Mouse (Mus musculus) embryonic facial prominence, embryonic 11.5 days (tissue): ENCODE measurements around the gene Atp6v0a2. TPM values are rescaled to one million over a fixed set of nuclear protein-coding genes. Genes with fewer than 3 reads are reported as not detected.

Source experiments
- ATAC-seq: fragments of 200-750 bp; cut with Nextera tagmentation; replicated peaks from 2 replicates; pipeline ENCODE4 v1.8.0; 2017; ENCODE audit warnings: low read depth; ENCODE audit not compliant: insufficient number of reproducible peaks, low FRiP score, low TSS enrichment
- DNase-seq: peaks from one replicate; pipeline ENCODE4 v3.0.0-alpha.2; 2015; ENCODE audit warnings: low spot score
- H3K27ac ChIP-seq: fragments of 300-500 bp; sonication (generic); replicated peaks from 2 replicates; pipeline ENCODE4 v1.5.1; 2014; ENCODE audit warnings: mild to moderate bottlenecking, low read depth, low read length, control low read depth
- H3K27me3 ChIP-seq: fragments of 300-500 bp; sonication (generic); 2 replicates; pipeline ENCODE4 v1.6.1; 2014; ENCODE audit warnings: mild to moderate bottlenecking, low read length, moderate library complexity, mixed read lengths; ENCODE audit not compliant: control insufficient read depth, insufficient read depth
- H3K36me3 ChIP-seq: fragments of 300-500 bp; sonication (generic); replicated peaks from 2 replicates; pipeline ENCODE4 v1.6.1; 2014; ENCODE audit warnings: low read depth, mild to moderate bottlenecking, low read length, moderate library complexity, mixed read lengths; ENCODE audit not compliant: control insufficient read depth, insufficient read depth
- H3K4me1 ChIP-seq: fragments of 300-500 bp; sonication (generic); 2 replicates; pipeline ENCODE4 v1.6.1; 2014; ENCODE audit warnings: low read length, mixed read lengths; ENCODE audit not compliant: control insufficient read depth, insufficient read depth
- H3K4me2 ChIP-seq: fragments of 300-500 bp; sonication (generic); 2 replicates; pipeline ENCODE4 v1.6.1; 2014; ENCODE audit warnings: low read depth, mild to moderate bottlenecking, control low read depth, low read length, moderate library complexity
- H3K4me3 ChIP-seq: fragments of 300-500 bp; sonication (generic); 2 replicates; pipeline ENCODE4 v1.5.1; 2014; ENCODE audit warnings: low read depth, low read length, control low read depth
- H3K9ac ChIP-seq: fragments of 300-500 bp; sonication (generic); replicated peaks from 2 replicates; pipeline ENCODE4 v1.6.1; 2014; ENCODE audit warnings: mild to moderate bottlenecking, control low read depth, low read length
- H3K9me3 ChIP-seq: fragments of 300-500 bp; sonication (generic); replicated peaks from 2 replicates; pipeline ENCODE4 v1.6.1; 2016; ENCODE audit warnings: mild to moderate bottlenecking, low read length, inconsistent platforms, mixed read lengths; ENCODE audit not compliant: control insufficient read depth
- WGBS: fragments of 180-500 bp; shearing (Covaris S2); extraction: QIAGEN DNeasy Blood & Tissue Kit; methylation state at CpG from one replicate; pipeline ENCODE4 v1.1.7; 2014; 5-methylcytosine and 5-hydroxymethylcytosine counted together
- polyA plus RNA-seq: library from polyadenylated mRNA; unstranded; fragments of >200 nt; fragmentation: Nextera tagmentation; extraction: Ambion mirVana; gene quantifications from 2 replicates; pipeline ENCODE4 v1.2.1, GENCODE M21; 2014

Gene Atp6v0a2
- polyA plus RNA-seq, 1 experiment from 2014 or later = 40.4 TPM

DNA sequence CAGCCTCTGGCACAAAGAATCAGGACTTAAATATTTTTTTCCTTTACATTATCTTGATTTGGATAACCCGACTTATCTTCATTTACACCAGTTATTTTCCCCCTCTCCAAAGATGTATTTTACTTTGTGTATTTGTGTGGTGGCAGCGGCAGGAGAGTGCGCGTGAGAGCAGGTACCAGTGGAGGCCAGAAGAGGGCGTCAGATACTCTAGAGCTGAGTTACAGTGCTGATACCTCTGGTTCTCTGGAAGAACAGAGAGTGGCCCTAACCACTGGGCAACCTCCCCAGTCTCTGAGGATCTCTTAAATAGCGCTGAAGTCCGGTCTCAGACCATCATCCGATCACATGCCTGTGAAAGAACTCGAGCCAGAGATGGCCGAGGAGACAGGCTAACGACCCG, 105.6 kb downstream of the Atp6v0a2 start:
- Histone ChIP-seq H3K9me3 (no peaks in the 10 kb centered on the region), H3K4me2 (no peak overlapping the region), H3K27ac (no peak overlapping the region), H3K4me1 (no peaks in the 10 kb centered on the region), H3K9ac (no peak overlapping the region), H3K4me3 (no peak overlapping the region), H3K27me3 (no peaks in the 10 kb centered on the region), H3K36me3 (no peaks in the 10 kb centered on the region)
- DNase-seq (no peak), ATAC-seq (no peak)
- WGBS = 87% methylated on average over 12 of the region's 12 CpGs

DNA sequence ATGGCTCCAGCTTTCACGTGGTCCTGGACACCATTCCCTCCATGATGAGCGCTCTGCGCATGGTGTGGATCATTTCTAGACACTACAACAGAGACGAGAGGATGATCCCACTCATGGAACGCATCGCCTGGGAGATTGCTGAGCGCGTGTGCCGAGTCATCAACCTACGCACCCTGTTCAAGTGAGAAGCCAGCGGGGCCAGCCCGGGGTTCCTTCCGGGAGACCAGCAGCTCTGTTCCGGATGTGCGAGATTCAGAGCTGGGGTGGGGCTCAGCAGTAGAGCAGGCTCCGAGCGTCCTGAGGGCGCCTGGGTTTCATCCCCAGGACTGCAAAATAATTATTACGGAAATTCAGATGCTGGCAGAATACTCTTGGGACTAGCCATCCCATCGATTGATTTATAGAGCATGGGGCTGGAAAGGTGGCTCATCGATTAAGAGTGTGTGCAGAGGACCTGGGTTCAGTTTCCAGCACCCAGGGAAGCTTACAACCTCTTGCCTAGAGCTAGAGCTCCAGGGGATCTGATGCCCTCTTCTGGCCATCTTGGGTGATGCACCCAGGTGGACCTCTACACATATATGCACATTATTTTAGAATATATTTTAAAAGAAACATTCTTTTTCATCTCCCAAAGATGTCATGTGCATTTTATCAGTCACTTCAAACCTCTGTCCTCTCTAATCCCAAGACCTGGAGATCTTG, 113.7 kb downstream of the Atp6v0a2 start:
- Histone ChIP-seq H3K9ac (no peak overlapping the region), H3K4me3 (no peak overlapping the region), H3K4me1 (no peaks in the 10 kb centered on the region), H3K36me3 (no peaks in the 10 kb centered on the region), H3K27me3 (no peaks in the 10 kb centered on the region), H3K27ac (no peak overlapping the region), H3K4me2 (no peak overlapping the region), H3K9me3 (no peaks in the 10 kb centered on the region)
- no peak for ATAC-seq
- 97% methylated on average over 21 of the region's 21 CpGs for WGBS
- DNase-seq = no peak

DNA sequence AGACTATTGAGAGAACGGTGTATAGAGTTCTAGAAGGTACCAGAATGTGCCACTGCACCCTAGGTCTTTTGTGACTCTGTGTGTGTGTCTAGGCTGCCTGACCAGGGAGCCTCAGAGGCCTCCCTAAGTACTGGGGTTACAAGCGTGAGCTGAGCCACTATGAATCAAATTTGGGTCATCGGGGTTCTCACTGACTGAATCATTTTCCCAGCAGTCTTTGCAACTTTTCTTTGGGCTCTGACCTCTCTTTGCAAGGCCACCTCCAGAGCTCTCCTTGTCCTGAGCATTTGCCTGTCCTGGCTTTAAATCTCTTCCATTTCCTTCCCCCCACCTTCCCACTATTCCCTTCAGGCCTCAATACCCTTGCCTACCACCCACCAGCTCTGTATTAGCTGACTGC, 115.5 kb downstream of the Atp6v0a2 start:
- Histone ChIP-seq H3K4me2 (no peak overlapping the region), H3K36me3 (no peaks in the 10 kb centered on the region), H3K27ac (no peak overlapping the region), H3K9me3 (no peaks in the 10 kb centered on the region), H3K4me1 (no peaks in the 10 kb centered on the region), H3K27me3 (no peaks in the 10 kb centered on the region), H3K4me3 (no peak overlapping the region), H3K9ac (no peak overlapping the region)
- DNase-seq (no peak), ATAC-seq (no peak)
- 93% methylated on average over 3 of the region's 3 CpGs for WGBS

DNA sequence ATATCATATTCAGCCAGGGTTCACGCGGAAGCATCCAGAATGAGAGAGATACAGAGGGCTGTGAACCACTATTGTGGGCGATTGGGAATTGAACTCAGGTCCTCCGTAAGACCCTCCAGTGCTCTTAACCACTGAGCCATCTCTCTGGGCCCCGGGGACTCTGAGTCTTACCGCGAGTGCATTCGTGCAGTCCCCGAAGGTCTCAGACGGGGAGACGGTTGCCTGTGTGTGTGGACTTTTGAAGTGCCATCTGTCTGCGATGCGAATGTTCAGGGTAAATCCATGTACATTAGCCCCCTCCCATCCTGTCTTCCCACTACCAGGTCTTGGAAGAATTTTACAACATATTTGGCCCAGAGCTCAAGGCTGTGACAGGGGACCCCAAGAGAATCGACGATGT, 117.8 kb downstream of the Atp6v0a2 start:
- H3K27me3 ChIP-seq = no peaks in the 10 kb centered on the region
- H3K4me2 ChIP-seq = no peak overlapping the region
- WGBS = 91% methylated on average over 15 of the region's 15 CpGs
- H3K4me1 ChIP-seq = no peaks in the 10 kb centered on the region
- ATAC-seq (no peak), DNase-seq (no peak)
- no peak overlapping the region for H3K27ac ChIP-seq
- no peak overlapping the region for H3K9ac ChIP-seq
- no peaks in the 10 kb centered on the region for H3K9me3 ChIP-seq
- no peaks in the 10 kb centered on the region for H3K36me3 ChIP-seq
- no peak overlapping the region for H3K4me3 ChIP-seq

DNA sequence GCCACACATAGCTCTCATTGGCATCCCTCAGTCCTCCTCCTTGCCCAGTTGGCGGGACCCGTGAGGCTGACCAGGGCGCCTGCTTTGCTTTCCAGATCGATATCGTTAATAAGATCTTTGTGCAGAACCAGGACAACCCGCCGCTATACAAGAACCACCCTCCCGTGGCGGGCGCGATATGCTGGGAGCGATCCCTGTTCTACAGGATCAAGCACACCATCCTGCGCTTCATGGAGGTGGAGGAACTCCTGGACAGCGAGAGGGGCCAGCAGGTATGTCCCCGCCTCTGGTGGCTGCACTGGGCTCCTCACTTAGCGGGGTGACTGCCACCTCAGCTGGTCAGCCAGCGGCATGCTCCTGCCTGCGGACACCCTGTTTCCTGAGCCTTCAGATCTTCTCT, 119.9 kb downstream of the Atp6v0a2 start:
- Histone ChIP-seq H3K4me3 (no peak overlapping the region), H3K27ac (no peak overlapping the region), H3K36me3 (no peaks in the 10 kb centered on the region), H3K4me2 (no peak overlapping the region), H3K27me3 (no peaks in the 10 kb centered on the region), H3K9ac (no peak overlapping the region), H3K9me3 (no peaks in the 10 kb centered on the region), H3K4me1 (no peaks in the 10 kb centered on the region)
- DNase-seq = no peak
- no peak for ATAC-seq
- 89% methylated on average over 18 of the region's 18 CpGs for WGBS

DNA sequence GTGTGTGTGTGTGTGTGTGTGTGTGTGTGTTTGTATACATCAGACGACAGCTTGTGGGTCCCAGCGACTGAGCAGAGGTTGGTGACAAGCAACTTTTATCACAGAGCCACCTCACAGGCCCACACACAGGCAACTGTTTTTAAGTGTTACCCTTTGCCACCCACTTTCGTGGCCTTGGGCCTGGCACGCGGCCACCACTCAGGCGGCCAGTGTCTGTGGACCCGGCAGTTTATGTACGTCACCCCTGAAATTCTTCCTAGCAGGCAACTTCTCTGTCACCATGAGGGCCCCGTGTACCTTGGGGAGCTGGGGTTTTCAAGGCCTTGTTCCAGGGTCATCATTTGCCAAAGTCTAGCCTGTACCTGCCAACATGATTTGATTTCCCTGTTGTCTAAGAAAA, 123.3 kb downstream of the Atp6v0a2 start:
- H3K27ac ChIP-seq = no peak overlapping the region
- H3K36me3 ChIP-seq = no peaks in the 10 kb centered on the region
- H3K27me3 ChIP-seq = no peaks in the 10 kb centered on the region
- no peak overlapping the region for H3K4me3 ChIP-seq
- H3K4me2 ChIP-seq = no peak overlapping the region; the same call in 1 of the 2 replicates
- H3K9me3 ChIP-seq = no peaks in the 10 kb centered on the region
- 91% methylated on average over 9 of the region's 9 CpGs for WGBS
- DNase-seq (no peak), ATAC-seq (no peak)
- no peak overlapping the region for H3K9ac ChIP-seq
- no peaks in the 10 kb centered on the region for H3K4me1 ChIP-seq

DNA sequence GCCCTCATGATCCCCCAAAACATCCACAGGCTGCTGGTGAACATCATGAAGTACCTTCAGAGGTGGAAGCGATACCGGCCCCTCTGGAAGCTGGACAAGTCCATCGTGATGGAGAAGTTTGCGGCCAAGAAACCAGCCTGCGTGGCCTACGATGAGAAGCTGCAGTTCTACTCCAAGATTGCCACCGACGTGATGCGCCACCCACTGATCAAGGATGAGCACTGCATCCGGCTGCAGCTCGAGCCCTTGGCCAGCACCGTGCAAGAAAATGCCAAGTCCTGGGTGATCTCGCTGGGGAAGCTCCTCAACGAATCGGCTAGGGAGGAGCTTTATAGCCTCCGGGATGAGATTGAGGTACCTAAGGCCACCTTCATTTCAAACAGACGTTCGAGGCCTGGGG, 132.6 kb downstream of the Atp6v0a2 start:
- WGBS = 64% methylated on average over 18 of the region's 18 CpGs

DNA sequence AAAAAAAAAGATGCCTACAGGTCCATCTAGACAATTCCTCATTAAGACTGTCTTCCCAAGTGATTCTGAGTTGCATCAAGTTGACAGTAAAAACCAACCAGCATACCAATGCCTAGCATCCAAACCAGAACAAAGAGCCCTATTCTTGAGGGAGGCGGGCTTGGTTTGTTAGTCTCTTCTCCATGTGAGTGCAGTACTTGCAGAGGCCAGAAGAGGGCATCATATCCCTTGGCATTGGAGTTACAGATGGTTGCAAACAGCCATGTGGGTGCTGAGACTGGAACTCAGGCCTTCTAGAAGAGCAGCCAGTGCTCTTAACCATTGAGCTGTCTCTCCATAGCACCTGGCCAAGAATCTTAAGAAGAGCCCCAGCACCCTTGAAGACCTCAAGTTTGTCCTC, 133.4 kb downstream of the Atp6v0a2 start:
- H3K4me1 ChIP-seq = no peaks in the 10 kb centered on the region
- ATAC-seq (no peak), DNase-seq (no peak)
- H3K27ac ChIP-seq = no peak overlapping the region
- H3K4me2 ChIP-seq = no peak overlapping the region
- no peak overlapping the region for H3K4me3 ChIP-seq
- no peaks in the 10 kb centered on the region for H3K27me3 ChIP-seq
- H3K9ac ChIP-seq = no peak overlapping the region
- no peaks in the 10 kb centered on the region for H3K9me3 ChIP-seq
- WGBS = 85% methylated on average over 1 of the region's 1 CpGs
- no peaks in the 10 kb centered on the region for H3K36me3 ChIP-seq

More for the DNA sequence above, 132.6 kb downstream of the Atp6v0a2 start:
- Histone ChIP-seq H3K36me3 (no peaks in the 10 kb centered on the region), H3K27me3 (no peaks in the 10 kb centered on the region), H3K9ac (no peak overlapping the region), H3K4me1 (no peaks in the 10 kb centered on the region), H3K4me3 (no peak overlapping the region), H3K9me3 (no peaks in the 10 kb centered on the region), H3K27ac (no peak overlapping the region), H3K4me2 (no peak overlapping the region)
- no peak for DNase-seq
- ATAC-seq = no peak
